Mouse (Mus musculus): ENCODE measurements at regions not wholly inside any gene's neighbourhood (a gene's known extent, or its start where the extent isn't known, plus 50 kb on each side); places are given as distances from the start of the nearest gene placed in this dataset.

DNA sequence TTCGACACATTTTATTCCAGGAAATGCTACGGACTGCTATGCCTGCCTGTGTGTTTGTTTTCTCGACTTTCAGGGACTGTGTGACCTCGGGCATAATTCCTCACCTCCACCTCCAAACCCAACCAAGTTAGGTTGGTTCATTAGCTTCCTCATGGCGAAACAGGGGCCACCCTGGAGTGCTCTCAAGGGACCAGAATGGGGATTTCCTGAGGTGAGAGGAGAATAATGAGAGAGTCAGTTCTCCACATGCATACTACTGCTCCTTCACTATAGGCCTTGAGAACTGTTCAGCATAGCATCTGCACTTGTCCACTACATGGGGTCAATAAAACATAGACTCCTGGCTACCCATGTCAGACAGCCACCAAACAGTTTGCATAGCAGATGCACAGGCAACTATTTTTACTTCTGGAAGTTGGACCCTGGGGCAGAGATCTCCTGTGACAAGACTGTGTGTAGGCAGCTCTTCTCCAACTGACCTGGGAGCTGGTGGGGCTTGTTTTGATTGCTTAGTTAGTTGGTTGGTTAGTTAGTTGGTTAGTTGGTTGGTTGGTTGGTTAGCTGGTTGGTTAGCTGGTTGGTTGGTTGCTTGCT, 146.6 kb downstream of the Bcat1 start:
- TF ChIP-seq CTCF (IDR thresholded peaks at IDR 0.05; ENCODE audit: insufficient read depth, low read depth, low read length), result no peak
- TF ChIP-seq POLR2A (IDR thresholded peaks at IDR 0.05; ENCODE audit: insufficient read depth, low read depth, low read length), result no peak

Data from olfactory bulb, adult 2 months (tissue).